Mouse (Mus musculus): ENCODE data around the gene Pnpla2.

Gene Pnpla2

GRCm38 (mm10) chr7:141467230-141468030 is 12.4 kb downstream of the Pnpla2 start, which contains the start of gene Cd151:
Cd151 (plus strand) TSS chr7:141467392.
- in situ Hi-C loops (cut with MboI, MseI) = no loop called here

GRCm38 (mm10) chr7:141468164-141468521 is 13.1 kb downstream of the Pnpla2 start:
- in situ Hi-C loops (cut with MboI, MseI) = no loop called here

DNA sequence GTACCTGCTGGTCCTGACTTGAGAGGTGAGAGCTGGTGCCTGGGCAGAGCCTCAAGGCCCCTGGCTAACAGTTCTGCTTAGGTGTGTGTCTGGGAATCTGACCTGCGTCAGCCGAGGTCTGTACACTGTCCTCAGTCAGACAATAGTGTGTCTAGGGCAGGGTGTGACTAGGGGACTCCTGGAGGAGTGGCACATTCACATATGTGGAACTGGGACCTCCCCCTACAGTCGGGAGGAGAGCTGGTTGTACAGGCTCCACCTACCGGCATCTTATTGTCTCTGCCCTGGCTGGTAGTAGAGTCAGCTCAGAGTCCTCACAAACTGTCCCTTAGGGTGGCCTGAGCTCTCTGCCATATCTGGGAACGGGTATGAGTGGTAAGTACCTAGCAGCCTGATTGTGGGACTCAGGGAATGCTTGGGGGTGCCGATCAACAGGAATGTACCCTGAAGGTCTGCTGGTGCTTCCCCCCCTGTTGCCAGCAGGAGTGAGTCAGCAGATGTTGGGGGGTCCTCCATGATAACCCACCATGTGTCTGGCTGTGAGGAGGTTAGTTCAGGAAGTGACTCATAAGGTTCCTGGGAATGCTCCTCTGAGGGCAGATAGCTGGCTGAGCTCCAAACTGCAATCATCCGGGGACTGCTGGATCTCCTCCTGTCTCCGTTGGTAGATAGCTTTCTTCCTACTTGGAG is 13.7 kb downstream of the Pnpla2 start:
- in situ Hi-C loops (cut with MboI, MseI) = no loop called here

DNA sequence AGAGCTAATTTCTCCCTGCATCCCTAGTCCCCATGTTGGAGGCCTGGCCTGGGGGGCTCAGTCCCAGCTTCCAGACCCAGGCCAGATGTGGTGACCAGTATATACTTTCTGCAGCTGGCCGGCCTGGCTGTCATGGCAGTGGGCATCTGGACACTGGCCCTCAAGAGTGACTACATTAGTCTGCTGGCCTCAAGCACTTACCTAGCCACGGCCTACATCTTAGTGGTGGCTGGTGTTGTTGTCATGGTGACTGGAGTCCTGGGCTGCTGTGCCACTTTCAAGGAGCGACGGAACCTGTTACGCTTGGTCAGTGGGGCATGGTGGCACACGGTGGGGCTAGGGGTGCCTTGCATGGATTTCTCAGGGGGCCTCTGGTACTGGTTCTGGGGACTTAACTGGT is 14.4 kb downstream of the Pnpla2 start:
- in situ Hi-C loops (cut with MboI, MseI) = no loop called here

DNA sequence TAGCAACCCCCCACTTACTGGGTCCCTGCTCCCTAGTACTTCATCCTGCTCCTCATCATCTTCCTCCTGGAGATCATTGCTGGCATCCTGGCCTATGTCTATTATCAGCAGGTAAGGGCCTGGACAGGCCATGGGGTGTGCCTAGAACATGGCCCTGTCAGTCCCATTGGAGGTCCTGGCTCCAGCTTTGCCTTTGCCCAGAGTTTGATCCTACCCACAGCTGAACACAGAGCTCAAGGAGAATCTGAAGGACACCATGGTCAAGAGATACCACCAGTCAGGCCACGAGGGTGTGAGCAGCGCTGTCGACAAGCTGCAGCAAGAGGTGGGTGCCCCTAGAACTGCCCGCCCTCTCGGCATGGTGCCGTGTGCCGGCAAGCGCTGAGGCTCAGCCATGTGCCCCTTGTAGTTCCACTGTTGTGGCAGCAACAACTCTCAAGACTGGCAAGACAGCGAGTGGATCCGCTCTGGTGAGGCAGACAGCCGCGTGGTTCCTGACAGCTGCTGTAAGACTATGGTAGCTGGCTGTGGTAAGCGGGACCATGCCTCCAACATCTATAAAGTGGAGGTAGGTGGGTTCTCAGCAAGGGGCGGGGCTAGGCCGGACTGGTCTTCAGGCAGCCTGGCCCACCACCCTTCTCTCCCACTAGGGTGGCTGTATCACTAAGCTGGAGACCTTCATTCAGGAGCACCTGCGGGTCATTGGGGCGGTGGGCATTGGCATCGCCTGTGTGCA is 15.1 kb downstream of the Pnpla2 start:
- in situ Hi-C loops (cut with MboI, MseI) = no loop called here

- in situ Hi-C loops (cut with MboI, MseI) = no loop called here
Measured at GRCm38 (mm10) chr7:141470637-141470944, 15.6 kb downstream of the Pnpla2 start.

GRCm38 (mm10) chr7:141471236-141471635 is 16.2 kb downstream of the Pnpla2 start:
- in situ Hi-C loops (cut with MboI, MseI) = no loop called here

GRCm38 (mm10) chr7:141472226-141472625 is 17.2 kb downstream of the Pnpla2 start:
- in situ Hi-C loops (cut with MboI, MseI) = no loop called here

DNA sequence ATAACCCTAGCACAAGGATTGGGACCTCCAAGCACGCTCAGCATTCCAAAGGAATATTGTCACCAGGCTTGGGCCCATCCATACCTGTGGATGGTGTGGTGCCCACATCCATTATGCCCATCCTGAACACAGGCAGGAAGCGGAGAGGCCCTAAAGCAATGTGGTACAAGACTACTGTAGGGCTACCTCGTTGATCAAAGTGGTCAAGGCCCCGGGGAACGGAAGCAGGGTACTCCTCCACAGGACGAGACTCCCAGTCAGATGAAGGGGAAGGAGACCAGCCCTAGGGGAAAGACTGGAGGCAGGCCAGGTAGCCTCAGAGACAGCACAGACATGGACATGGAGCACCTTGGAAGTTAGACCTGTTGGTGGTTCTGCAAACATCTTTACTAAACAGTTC is 17.8 kb downstream of the Pnpla2 start:
- in situ Hi-C loops (cut with MboI, MseI) = no loop called here

- in situ Hi-C loops (cut with MboI, MseI) = no loop called here
Measured at GRCm38 (mm10) chr7:141474160-141474559, 19.2 kb downstream of the Pnpla2 start.

GRCm38 (mm10) chr7:141475011-141475804 is 20.2 kb downstream of the Pnpla2 start, which contains the start of the genes Polr2l and Tspan4:
Polr2l (minus strand) TSS chr7:141475132.
Tspan4 (plus strand) TSS chr7:141475240.
- in situ Hi-C loops (cut with MboI, MseI) = loop anchor here (5.0 kb wide), 1 partner anchor 62 kb away; the partner anchor contains the start of gene Chid1

DNA sequence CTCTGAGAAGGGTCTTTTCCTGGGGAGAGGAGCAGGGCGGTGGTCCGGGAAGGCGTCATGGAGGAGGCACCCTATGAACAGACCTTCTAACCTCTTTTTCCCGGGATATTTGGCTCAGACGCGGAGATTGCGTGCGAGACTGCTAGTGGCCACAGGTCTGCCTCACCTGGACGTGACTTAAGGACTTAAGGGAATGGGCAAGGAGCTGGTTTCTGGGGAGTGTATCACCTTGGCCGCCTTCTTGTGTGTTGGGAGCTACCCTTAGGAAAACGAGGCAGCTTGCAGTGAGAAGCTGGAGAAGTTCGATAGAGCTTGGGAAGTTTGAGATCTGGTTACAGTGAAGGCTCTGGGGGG is 20.8 kb downstream of the Pnpla2 start:
- in situ Hi-C loops (cut with MboI, MseI) = loop anchor here (5.0 kb wide), 1 partner anchor 62 kb away; the partner anchor contains the start of gene Chid1

DNA sequence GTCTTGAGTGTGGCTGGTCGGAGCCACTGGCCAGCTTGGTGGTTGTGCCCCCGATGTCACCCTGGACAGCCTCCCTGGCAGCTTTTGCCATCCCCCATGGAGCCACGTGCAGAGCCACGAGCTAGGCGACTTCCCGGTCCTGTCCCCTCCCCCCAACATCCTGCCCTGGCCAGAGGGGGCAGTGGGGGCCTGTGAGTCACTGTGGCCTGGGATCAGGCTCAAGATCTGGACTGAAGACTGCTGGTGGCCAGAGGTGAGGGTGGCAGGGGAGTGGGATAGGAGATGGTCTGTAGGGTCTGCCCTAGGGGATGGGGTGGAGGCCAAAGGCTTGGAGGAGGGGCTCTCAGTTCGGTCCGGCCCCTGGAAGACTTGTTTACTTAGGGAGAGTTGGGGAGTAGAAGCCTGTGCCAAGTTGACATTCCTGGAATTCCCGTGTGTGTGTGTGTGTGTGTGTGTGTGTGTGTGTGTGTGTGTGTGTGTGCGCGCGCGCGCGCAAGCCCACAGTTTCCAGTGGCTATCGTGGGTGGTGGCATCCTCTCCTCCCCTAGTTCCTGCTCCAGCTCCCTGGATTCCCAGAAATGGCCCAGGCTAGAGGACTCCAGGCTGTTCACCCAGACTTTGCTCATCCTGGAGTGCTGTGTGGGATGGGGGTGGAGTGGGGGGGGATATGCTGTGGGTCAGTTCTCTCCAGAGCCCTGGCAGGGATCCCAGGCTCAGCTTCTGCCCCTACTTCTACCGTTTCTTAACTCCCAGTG is 21.4 kb downstream of the Pnpla2 start:
- in situ Hi-C loops (cut with MboI, MseI) = loop anchor here (5.0 kb wide), 1 partner anchor 61 kb away; the partner anchor contains the start of gene Chid1

DNA sequence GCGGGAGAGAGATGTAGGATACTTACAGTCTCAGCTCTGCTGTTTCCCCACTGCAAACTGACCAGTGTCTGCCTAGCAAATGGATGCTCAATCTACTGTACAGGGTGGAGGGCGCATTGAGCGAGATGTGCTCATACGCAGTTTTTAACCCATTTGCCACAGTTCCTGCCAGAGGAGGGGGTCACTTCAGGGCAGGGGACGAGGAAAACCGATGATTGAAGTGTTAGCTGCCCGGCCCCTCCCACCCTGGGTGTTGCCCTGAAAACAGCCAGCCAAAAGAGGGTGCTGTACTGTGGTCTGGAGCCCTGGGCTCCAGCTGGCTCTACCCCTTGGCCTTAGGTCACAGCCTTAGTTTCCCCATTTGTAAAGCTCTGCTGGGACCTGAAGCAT is 22.0 kb downstream of the Pnpla2 start:
- in situ Hi-C loops (cut with MboI, MseI) = loop anchor here (5.0 kb wide), 1 partner anchor 60 kb away; the partner anchor contains the start of gene Chid1

DNA sequence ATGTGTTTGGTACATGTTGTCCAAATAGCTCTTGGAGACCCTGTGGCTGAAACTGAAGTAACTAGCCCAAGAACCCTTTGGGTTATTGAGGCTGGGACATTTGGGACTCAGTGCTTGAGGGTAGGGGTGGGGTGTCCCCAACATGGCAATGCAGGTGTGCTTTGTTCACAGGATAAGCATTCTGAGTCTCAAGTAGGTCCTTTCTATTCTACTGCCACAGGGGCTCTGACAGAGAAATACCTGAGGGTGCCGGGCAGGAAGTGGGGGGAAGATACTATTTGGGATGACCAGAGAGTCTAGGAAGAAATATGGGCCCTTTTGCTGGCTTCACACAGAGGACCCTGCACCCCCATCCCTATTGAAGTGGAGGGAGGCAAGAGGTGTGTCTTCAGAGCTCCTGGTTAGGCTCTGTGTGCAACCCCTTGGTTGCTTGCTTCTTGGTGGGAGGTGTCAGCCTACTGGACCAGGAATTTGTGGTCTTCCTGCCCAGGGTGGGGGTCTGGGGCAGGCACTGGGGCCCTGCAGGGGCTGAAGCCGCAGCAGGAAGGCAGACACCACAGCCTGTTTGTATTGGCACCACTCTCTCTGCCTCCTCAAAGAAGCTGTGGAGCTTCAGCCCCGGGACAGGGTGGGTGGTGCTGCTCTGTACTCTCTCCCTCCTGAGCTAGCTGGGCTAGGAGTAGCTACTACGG is 22.7 kb downstream of the Pnpla2 start:
- in situ Hi-C loops (cut with MboI, MseI) = loop anchor here (5.0 kb wide), 1 partner anchor 60 kb away; the partner anchor contains the start of gene Chid1

GRCm38 (mm10) chr7:141478270-141478748 is 23.3 kb downstream of the Pnpla2 start:
- in situ Hi-C loops (cut with MboI, MseI) = loop anchor here (5.0 kb wide), 1 partner anchor 59 kb away; the partner anchor contains the start of gene Chid1

GRCm38 (mm10) chr7:141480842-141481497 is 26.0 kb downstream of the Pnpla2 start:
- in situ Hi-C loops (cut with MboI, MseI) = no loop called here

DNA sequence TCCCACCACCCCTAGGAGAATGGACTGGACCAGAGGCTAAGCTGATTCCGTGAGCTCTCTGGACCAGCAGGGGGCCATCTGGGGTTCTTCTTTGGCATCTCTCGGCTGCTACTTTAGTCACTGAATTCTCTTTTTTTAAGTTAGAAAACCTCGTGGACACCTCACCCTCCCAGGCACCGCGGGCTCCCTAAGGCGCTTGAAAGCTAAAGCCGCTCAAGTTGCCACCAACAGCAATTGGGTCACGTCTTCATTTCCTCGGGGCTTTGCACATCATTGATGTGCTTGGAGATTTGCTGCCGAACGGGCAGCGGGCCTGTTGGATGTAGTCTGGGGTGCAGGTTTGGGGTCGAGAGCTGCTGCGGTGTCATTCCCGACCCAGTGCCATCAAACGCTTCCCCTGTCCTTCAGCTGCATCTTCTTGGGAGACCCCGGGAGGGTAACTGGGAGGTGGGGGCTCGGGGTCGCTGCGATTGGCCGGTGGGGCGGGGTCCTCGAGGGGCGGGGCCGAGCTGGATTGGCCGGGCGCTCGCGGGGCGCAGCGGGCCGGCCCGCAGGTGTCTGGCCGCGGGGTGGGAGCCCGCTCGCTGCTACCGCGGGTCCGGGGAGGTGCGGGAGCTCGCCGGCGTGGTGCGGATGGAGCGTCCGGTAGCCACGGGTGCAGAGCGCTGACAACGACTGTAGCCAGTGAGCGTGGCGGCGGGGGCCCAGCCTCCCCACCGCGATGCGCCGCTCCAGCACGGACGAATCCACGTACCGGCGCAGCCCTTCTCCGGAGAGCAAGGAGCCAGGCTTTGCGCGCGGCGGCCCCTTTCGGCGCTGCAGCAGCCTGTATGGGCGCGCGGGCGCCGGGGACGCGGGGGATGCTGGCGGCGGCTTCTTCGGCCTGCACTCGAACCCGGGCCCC is 26.8 kb downstream of the Pnpla2 start:
- in situ Hi-C loops (cut with MboI, MseI) = no loop called here
